Mouse (Mus musculus): ENCODE data around the gene Akap4.

DNA sequence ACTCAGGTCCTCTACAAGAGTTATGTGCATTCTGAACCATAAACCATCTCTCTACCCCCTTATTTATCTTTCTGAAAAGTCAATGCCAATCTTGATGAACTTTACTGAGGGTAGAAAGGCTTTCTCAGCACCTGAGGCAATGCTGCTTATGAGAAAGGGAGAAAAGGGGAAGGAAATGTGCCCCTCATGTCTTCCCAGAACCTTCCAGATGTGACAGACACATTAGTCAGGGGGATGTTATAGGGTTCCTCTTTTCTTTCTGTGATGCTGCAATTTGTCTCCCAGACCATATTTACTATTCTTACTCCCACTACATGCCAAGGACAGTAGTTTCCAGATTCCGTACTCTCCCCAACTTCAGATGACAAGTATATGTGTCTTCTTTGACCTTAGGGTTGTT is 18.6 kb downstream of the Akap4 start:
- TF ChIP-seq CTCF (IDR thresholded peaks at IDR 0.05; ENCODE audit: low read depth, low read length) (no peak), POLR2A (IDR thresholded peaks at IDR 0.05; ENCODE audit: borderline replicate concordance, low read depth, low read length) (no peak)

Data from bone marrow macrophage, adult 2 months (primary cell).